Comparison of ENCODE assay signal across 8 mouse cellular contexts in the genomic region with DNA sequence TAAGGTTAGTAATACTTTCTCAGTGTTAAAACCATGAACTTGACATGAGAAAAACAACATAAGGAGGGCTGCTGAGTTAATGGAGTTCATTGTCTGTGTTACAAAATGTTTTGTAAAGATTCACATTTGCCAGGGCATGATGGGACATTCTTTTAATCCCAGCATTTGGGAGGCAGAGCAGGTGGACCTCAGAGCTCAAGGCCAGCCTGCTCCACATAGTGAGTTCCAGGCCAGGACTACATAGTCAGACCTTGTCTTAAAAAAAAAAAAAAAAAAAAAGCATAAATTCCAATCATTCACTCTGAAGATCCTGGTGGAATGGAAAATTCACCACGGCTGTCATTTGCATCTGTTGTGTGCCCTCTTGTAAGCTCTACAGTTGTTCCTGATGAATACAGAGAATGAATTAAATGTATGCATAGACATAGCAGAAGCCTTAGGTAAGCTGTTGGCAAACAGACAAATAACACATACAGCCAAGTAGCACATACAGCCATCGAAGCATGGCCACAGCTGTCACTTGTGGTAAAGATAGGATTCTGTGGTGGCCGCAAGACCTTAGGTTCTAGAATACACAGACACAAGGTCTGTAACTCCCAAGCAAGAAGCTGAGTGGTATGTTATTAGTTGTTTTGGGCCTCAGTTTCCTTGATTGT. TPM values are rescaled to one million over a fixed set of nuclear protein-coding genes. Genes with fewer than 3 reads are reported as not detected.
DNase-seq lines count a peak whose midpoint lies in the region; ATAC-seq and TF ChIP-seq lines count a peak whose summit lies in the region.
"Had no signal": no experiment of that assay in that cellular context is flagged by ENCODE, and none has a peak within 500 bp of the region (broad histone marks: within the 10 kb centered on the region; RNA-seq: fewer than 3 reads in every experiment).

No protein-coding gene starts in this region.

- H3K4me2 ChIP-seq in hindbrain, embryonic 12.5 days (replicated peaks): no peak overlapping the region
- H3K4me2 ChIP-seq in hindbrain, postnatal 0 days (ENCODE audit: low read depth, low read length): no peak overlapping the region
- no peak overlapping the region for H3K4me2 ChIP-seq in limb, embryonic 13.5 days (replicated peaks)
- H3K4me2 ChIP-seq: liver, embryonic 15.5 days had no signal

- TF ChIP-seq POLR2A in brain, embryonic 14.5 days (IDR thresholded peaks at IDR 0.05; ENCODE audit: borderline replicate concordance, extremely low read depth, insufficient read depth, insufficient read length, poor library complexity, severe bottlenecking): no peak

- no peaks in the 10 kb centered on the region for H3K27me3 ChIP-seq in hindbrain, embryonic 12.5 days
- no peaks in the 10 kb centered on the region for H3K27me3 ChIP-seq in hindbrain, postnatal 0 days (ENCODE audit: insufficient read depth, low read length)
- no peaks in the 10 kb centered on the region for H3K27me3 ChIP-seq in C2C12 (ENCODE audit: control insufficient read depth, insufficient read depth, insufficient read length)
- H3K27me3 ChIP-seq in limb, embryonic 13.5 days: no peaks in the 10 kb centered on the region
- H3K27me3 ChIP-seq: liver, embryonic 15.5 days had no signal

- no peaks in the 10 kb centered on the region for H3K36me3 ChIP-seq in hindbrain, embryonic 12.5 days
- H3K36me3 ChIP-seq in hindbrain, postnatal 0 days (ENCODE audit: insufficient read depth, low read length): no peaks in the 10 kb centered on the region
- H3K36me3 ChIP-seq in C2C12 (ENCODE audit: control insufficient read depth, insufficient read depth): no peaks in the 10 kb centered on the region
- no peaks in the 10 kb centered on the region for H3K36me3 ChIP-seq in limb, embryonic 13.5 days
- H3K36me3 ChIP-seq: liver, embryonic 15.5 days had no signal

- DNase-seq in hindbrain, postnatal 0 days (ENCODE audit: low spot score): no peak
- peak; percentile 71 for DNase-seq in brain, embryonic 14.5 days (ENCODE audit: low read depth)
- no peak for DNase-seq in frontal cortex, postnatal 36 days (ENCODE audit: low spot score in 2 of 2)
- no peak for DNase-seq in spleen, adult 12 weeks (ENCODE audit: low spot score)

- H3K9ac ChIP-seq in hindbrain, embryonic 12.5 days: no peak overlapping the region
- H3K9ac ChIP-seq in hindbrain, postnatal 0 days (replicated peaks; ENCODE audit: low read length): no peak overlapping the region
- H3K9ac ChIP-seq in limb, embryonic 13.5 days: no peak overlapping the region
- H3K9ac ChIP-seq: liver, embryonic 15.5 days had no signal

- no peaks in the 10 kb centered on the region for H3K79me3 ChIP-seq in C2C12 (ENCODE audit: low read depth)

- H3K4me3 ChIP-seq in hindbrain, embryonic 12.5 days: no peak overlapping the region
- H3K4me3 ChIP-seq in hindbrain, postnatal 0 days (ENCODE audit: low read length): no peak overlapping the region
- no peak overlapping the region for H3K4me3 ChIP-seq in C2C12 (ENCODE audit: insufficient read depth, poor library complexity, severe bottlenecking)
- no peak overlapping the region for H3K4me3 ChIP-seq in limb, embryonic 13.5 days
- H3K4me3 ChIP-seq: liver, embryonic 15.5 days had no signal

- no peak for TF ChIP-seq CTCF in hindbrain, postnatal 0 days (IDR thresholded peaks at IDR 0.05; ENCODE audit: low read depth)
- TF ChIP-seq CTCF in C2C12 (IDR thresholded peaks at IDR 0.05; ENCODE audit: control insufficient read depth, insufficient read depth, insufficient read length): no peak
- TF ChIP-seq CTCF in brain, embryonic 14.5 days (IDR thresholded peaks at IDR 0.05; ENCODE audit: borderline replicate concordance, extremely low read depth, insufficient read depth, insufficient read length): no peak

- no peak for ATAC-seq in hindbrain, embryonic 12.5 days (ENCODE audit: low FRiP score)
- ATAC-seq in hindbrain, postnatal 0 days: no peak
- ATAC-seq in limb, embryonic 13.5 days (ENCODE audit: low FRiP score, low read depth): peak; percentile 46

- no peak overlapping the region for H3ac ChIP-seq in C2C12 (ENCODE audit: control insufficient read depth, insufficient read length, low read depth)

- peak overlapping the region; percentile 25; the same call in 1 of the 2 replicates for H3K27ac ChIP-seq in hindbrain, embryonic 12.5 days
- H3K27ac ChIP-seq in hindbrain, postnatal 0 days: no peak overlapping the region
- peak overlapping the region; percentile 93 for H3K27ac ChIP-seq in limb, embryonic 13.5 days
- H3K27ac ChIP-seq: liver, embryonic 15.5 days had no signal

- 73% methylated on average over 3 of the region's 3 CpGs for WGBS in hindbrain, embryonic 12.5 days
- 56% methylated on average over 3 of the region's 3 CpGs for WGBS in hindbrain, postnatal 0 days
- WGBS in limb, embryonic 13.5 days: 60% methylated on average over 3 of the region's 3 CpGs

- H3K4me1 ChIP-seq in hindbrain, embryonic 12.5 days: peaks cover 30% of the 10 kb centered on the region
- H3K4me1 ChIP-seq in hindbrain, postnatal 0 days (ENCODE audit: insufficient read depth, low read length): peaks cover 13% of the 10 kb centered on the region
- H3K4me1 ChIP-seq in limb, embryonic 13.5 days: peaks cover 49% of the 10 kb centered on the region

- no peaks in the 10 kb centered on the region for H3K9me3 ChIP-seq in hindbrain, embryonic 12.5 days (replicated peaks)
- H3K9me3 ChIP-seq in hindbrain, postnatal 0 days (ENCODE audit: low read length): no peaks in the 10 kb centered on the region
- H3K9me3 ChIP-seq in limb, embryonic 13.5 days: no peaks in the 10 kb centered on the region
- H3K9me3 ChIP-seq: liver, embryonic 15.5 days had no signal

- H3K79me2 ChIP-seq in C2C12 (ENCODE audit: control insufficient read depth, insufficient read depth): no peaks in the 10 kb centered on the region

TF ChIP-seq in C2C12, 6 proteins besides CTCF, POLR2A, EP300 and RAD21:
- TF ChIP-seq MAX (IDR thresholded peaks at IDR 0.05): no peak
- peak; percentile 91 for TF ChIP-seq MYOD1 (IDR thresholded peaks at IDR 0.05; ENCODE audit: control insufficient read depth, insufficient read length, low read depth)

RNA-seq across cellular contexts. Expression of a gene that starts 25.7 kb away (rescaled TPM):
- polyA plus RNA-seq in hindbrain, embryonic 12.5 days (2016; fragmentation: Nextera tagmentation; extraction: Ambion mirVana): 8.3 and 12.4 TPM in 2 replicates
- 11.4 and 13.7 TPM in 2 replicates for total RNA-seq in hindbrain, postnatal 0 days (2014; rRNA removed)
- polyA plus RNA-seq in hindbrain, postnatal 0 days (2015; fragmentation: Nextera tagmentation; extraction: Ambion mirVana): 15.4 and 20.5 TPM in 2 replicates
- polyA plus RNA-seq in C2C12 (2012; fragmentation: generic; extraction: Trizol): 0.48 TPM
- polyA plus RNA-seq in brain, embryonic 14.5 days (2012; rRNA removed): 11.2 and 13.8 TPM in 2 replicates
- 16.8 and 18.4 TPM in 2 replicates for polyA plus RNA-seq in limb, embryonic 13.5 days (2015; fragmentation: Nextera tagmentation; extraction: Ambion mirVana)
